Mouse (Mus musculus): ENCODE data around the gene Prrg3.

DNA sequence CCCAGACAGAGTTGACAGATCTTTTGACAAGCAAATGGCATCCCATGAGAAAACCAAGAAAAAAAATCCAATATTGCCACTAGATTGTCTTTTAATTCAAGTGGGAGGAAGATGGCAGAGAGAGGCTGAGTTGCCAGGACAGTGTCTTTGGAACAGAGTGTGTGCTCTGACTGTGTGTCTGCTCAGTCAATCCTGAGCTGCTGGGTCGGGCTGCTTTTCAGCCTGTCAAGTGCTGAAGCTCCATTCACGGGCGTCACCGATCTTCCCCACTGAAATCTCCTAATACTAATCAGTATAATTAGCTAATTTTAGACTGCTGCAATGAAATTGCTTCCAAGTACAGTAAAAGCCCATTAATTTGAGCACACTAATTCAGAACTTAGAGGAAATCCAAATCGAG lies 8.9 kb downstream of the Prrg3 start:
- TF ChIP-seq POLR2A (IDR thresholded peaks at IDR 0.05; ENCODE audit: low read depth, low read length) (no peak), CTCF (IDR thresholded peaks at IDR 0.05; ENCODE audit: extremely low read depth, insufficient read depth, insufficient read length, insufficient replicate concordance) (no peak)

Data from spleen, adult 2 months (tissue).